Mouse (Mus musculus): ENCODE measurements around the gene Fbxl2.

The Fbxl2 gene

GRCm38 (mm10) chr9:114019012-114019762, 26.8 kb downstream of the Fbxl2 start:
- no peak for DNase-seq (ENCODE audit: low spot score)

- no peak for DNase-seq (ENCODE audit: low spot score)
Observed at GRCm38 (mm10) chr9:114016402-114016801, 29.6 kb downstream of the Fbxl2 start.

GRCm38 (mm10) chr9:114015724-114016123, 30.3 kb downstream of the Fbxl2 start:
- no peak for DNase-seq (ENCODE audit: low spot score)

GRCm38 (mm10) chr9:114014034-114014433, 32.0 kb downstream of the Fbxl2 start:
- no peak for DNase-seq (ENCODE audit: low spot score)

- no peak for DNase-seq (ENCODE audit: low spot score)
Observed at GRCm38 (mm10) chr9:114011203-114011602, 34.8 kb downstream of the Fbxl2 start.

GRCm38 (mm10) chr9:114009526-114009925, 36.5 kb downstream of the Fbxl2 start:
- no peak for DNase-seq (ENCODE audit: low spot score)

- no peak for DNase-seq (ENCODE audit: low spot score)
Observed at GRCm38 (mm10) chr9:114007850-114008350, 38.1 kb downstream of the Fbxl2 start.

GRCm38 (mm10) chr9:114006801-114007200, 39.2 kb downstream of the Fbxl2 start:
- no peak for DNase-seq (ENCODE audit: low spot score)

- DNase-seq (ENCODE audit: low spot score) = no peak
Observed at GRCm38 (mm10) chr9:113998311-113998710, 47.7 kb downstream of the Fbxl2 start.

- DNase-seq (ENCODE audit: low spot score) = no peak
Observed at GRCm38 (mm10) chr9:113992810-113993209, 53.2 kb downstream of the Fbxl2 start.

- DNase-seq (ENCODE audit: low spot score) = peak; percentile 78
Observed at GRCm38 (mm10) chr9:113990547-113991248, 55.3 kb downstream of the Fbxl2 start.

- DNase-seq (ENCODE audit: low spot score) = no peak
Observed at GRCm38 (mm10) chr9:113984946-113985620, 60.9 kb downstream of the Fbxl2 start.

GRCm38 (mm10) chr9:113982883-113983670, 62.9 kb downstream of the Fbxl2 start:
- DNase-seq (ENCODE audit: low spot score) = no peak

GRCm38 (mm10) chr9:113982451-113982850, 63.5 kb downstream of the Fbxl2 start:
- DNase-seq (ENCODE audit: low spot score) = no peak

GRCm38 (mm10) chr9:113981099-113981880, 64.7 kb downstream of the Fbxl2 start:
- DNase-seq (ENCODE audit: low spot score) = no peak

GRCm38 (mm10) chr9:113979356-113979755, 66.6 kb downstream of the Fbxl2 start:
- no peak for DNase-seq (ENCODE audit: low spot score)

GRCm38 (mm10) chr9:113978656-113979055, 67.3 kb downstream of the Fbxl2 start:
- no peak for DNase-seq (ENCODE audit: low spot score)

GRCm38 (mm10) chr9:113977225-113977840, 68.7 kb downstream of the Fbxl2 start:
- DNase-seq (ENCODE audit: low spot score) = no peak

- DNase-seq (ENCODE audit: low spot score) = no peak
Observed at GRCm38 (mm10) chr9:113976264-113976663, 69.7 kb downstream of the Fbxl2 start.

GRCm38 (mm10) chr9:113975442-113975841, 70.5 kb downstream of the Fbxl2 start:
- no peak for DNase-seq (ENCODE audit: low spot score)

- no peak for DNase-seq (ENCODE audit: low spot score)
Observed at GRCm38 (mm10) chr9:113974945-113975344, 71.0 kb downstream of the Fbxl2 start.
